Mouse (Mus musculus) embryonic facial prominence, embryonic 13.5 days (tissue): Measurements from ENCODE around the gene Papolg. TPM values are rescaled to one million over a fixed set of nuclear protein-coding genes. Genes with fewer than 3 reads are reported as not detected.
"Not testable (repeated sequence)": the region's sequence is repeated elsewhere in the genome, so short reads cannot be mapped to it uniquely, and the experiment has no call there.

ENCODE experiments used
- ATAC-seq: fragments of 200-750 bp; cut with Nextera tagmentation; 2 replicates; pipeline ENCODE4 v1.8.0; 2017; ENCODE audit warnings: low read depth; ENCODE audit not compliant: insufficient number of reproducible peaks, insufficient read depth, low FRiP score, low TSS enrichment
- H3K27ac ChIP-seq: fragments of 300-500 bp; sonication (generic); 2 replicates; pipeline ENCODE4 v1.5.1; 2015; ENCODE audit warnings: moderate library complexity, mild to moderate bottlenecking, inconsistent platforms
- H3K27me3 ChIP-seq: fragments of 300-500 bp; sonication (generic); 2 replicates; pipeline ENCODE4 v1.6.1; 2015; ENCODE audit warnings: mild to moderate bottlenecking, inconsistent platforms
- H3K36me3 ChIP-seq: fragments of 300-500 bp; sonication (generic); 2 replicates; pipeline ENCODE4 v1.6.1; 2015; ENCODE audit warnings: mild to moderate bottlenecking, inconsistent platforms
- H3K4me1 ChIP-seq: fragments of 300-500 bp; sonication (generic); 2 replicates; pipeline ENCODE4 v1.6.1; 2015; ENCODE audit warnings: inconsistent platforms
- H3K4me2 ChIP-seq: fragments of 300-500 bp; sonication (generic); 2 replicates; pipeline ENCODE4 v1.6.1; 2015; ENCODE audit warnings: moderate library complexity, mild to moderate bottlenecking, inconsistent platforms
- H3K4me3 ChIP-seq: fragments of 300-500 bp; sonication (generic); 2 replicates; pipeline ENCODE4 v1.5.1; 2015; ENCODE audit warnings: mild to moderate bottlenecking, inconsistent platforms
- H3K9ac ChIP-seq: fragments of 300-500 bp; sonication (generic); 2 replicates; pipeline ENCODE4 v1.6.1; 2015; ENCODE audit warnings: mild to moderate bottlenecking, inconsistent platforms
- H3K9me3 ChIP-seq: fragments of 300-500 bp; sonication (generic); 2 replicates; pipeline ENCODE4 v1.6.1; 2016; ENCODE audit warnings: inconsistent platforms
- WGBS: fragments of 180-500 bp; shearing (Covaris S2); methylation state at CpG from one replicate; pipeline ENCODE4 v1.1.7; 2015; ENCODE audit warnings: mixed read lengths; 5-methylcytosine and 5-hydroxymethylcytosine counted together
- polyA plus RNA-seq: library from polyadenylated mRNA; unstranded; fragments of >200 nt; fragmentation: Nextera tagmentation; extraction: Ambion mirVana; gene quantifications from 2 replicates; pipeline ENCODE4 v1.2.1, GENCODE M21; 2015

Gene Papolg
- 18.5 and 19.5 TPM in 2 replicates for polyA plus RNA-seq

DNA sequence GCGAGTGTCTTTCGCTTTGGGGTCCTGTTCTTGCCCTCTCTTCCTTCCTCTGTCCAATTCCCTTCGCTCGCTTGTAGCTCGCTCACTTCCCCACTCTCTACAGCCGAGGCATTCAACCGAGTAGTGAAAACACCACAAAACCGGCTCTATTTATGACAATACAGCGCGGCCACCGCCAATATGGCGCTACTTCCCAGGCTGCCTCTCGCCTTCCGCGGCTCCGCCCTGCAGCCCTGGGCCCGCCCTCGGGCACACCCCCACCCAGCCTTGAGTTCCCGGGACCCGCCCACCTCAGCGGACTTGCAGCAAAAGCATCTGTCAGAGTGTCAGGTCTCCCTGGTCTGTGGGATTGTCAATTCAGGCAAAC, at the start of gene Papolg:
TSS of gene Papolg (minus strand) at position 194 of the 367 bp plus-strand sequence.
- under 1% methylated on average over 21 of the region's 21 CpGs for WGBS
- Histone ChIP-seq H3K9ac (peak within 1 kb of the TSS; percentile 89), H3K9me3 (no peaks in the 10 kb centered on the region), H3K27ac (peak within 1 kb of the TSS; percentile 96), H3K27me3 (0 out of 2 replicates have a peak, but pooled peaks cover 4% of the 10 kb centered on the region), H3K36me3 (peaks cover 10% of the 10 kb centered on the region), H3K4me2 (peak within 1 kb of the TSS; percentile 74), H3K4me3 (peak within 1 kb of the TSS; percentile 85), H3K4me1 (0 out of 2 replicates have a peak, but pooled peaks cover 3% of the 10 kb centered on the region)
- ATAC-seq, result peak; percentile 96

DNA sequence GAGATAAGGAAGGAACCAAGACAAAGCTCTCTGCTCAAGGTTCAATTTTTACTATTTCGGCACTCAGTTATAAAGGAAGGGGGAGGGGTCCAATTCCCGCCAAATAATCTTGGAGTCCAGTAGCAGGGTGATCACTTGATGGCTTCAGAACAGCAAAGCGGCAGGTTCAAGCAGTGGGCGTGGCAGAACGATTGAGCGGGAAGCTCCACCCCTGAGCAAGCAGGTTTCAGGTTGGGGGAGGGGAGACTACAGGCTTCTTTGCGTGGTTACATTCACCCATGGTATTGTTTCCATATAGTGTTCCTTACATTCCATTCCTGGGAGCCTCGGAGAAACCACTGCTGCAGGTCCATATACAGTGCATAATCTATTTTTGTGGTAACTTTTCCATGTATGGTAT, 33.1 kb upstream of the Papolg start:
- not testable (repeated sequence) for H3K4me1 ChIP-seq, H3K36me3 ChIP-seq, H3K9ac ChIP-seq, ATAC-seq, H3K9me3 ChIP-seq, H3K27me3 ChIP-seq, H3K27ac ChIP-seq
- Histone ChIP-seq H3K4me2 (peak overlapping the region; percentile 50), H3K4me3 (peak overlapping the region; percentile 23)
- 13% methylated on average over 8 of the region's 8 CpGs for WGBS

- peak overlapping the region; percentile 50 for H3K4me2 ChIP-seq
- no peak for ATAC-seq
- peaks cover 7% of the 10 kb centered on the region for H3K4me1 ChIP-seq
- H3K9ac ChIP-seq, result no peak overlapping the region
- no peaks in the 10 kb centered on the region for H3K27me3 ChIP-seq
- H3K4me3 ChIP-seq, result peak overlapping the region; percentile 23
- no peaks in the 10 kb centered on the region for H3K9me3 ChIP-seq
- no peak overlapping the region for H3K27ac ChIP-seq
- H3K36me3 ChIP-seq, result no peaks in the 10 kb centered on the region
- 16% methylated on average over 8 of the region's 8 CpGs for WGBS
Observed at GRCm38 (mm10) chr11:23927643-23928042, 32.6 kb upstream of the Papolg start.

GRCm38 (mm10) chr11:23913824-23914223, 18.8 kb upstream of the Papolg start:
- H3K4me2 ChIP-seq, H3K27ac ChIP-seq, H3K27me3 ChIP-seq, H3K4me1 ChIP-seq, H3K4me3 ChIP-seq, H3K9me3 ChIP-seq, H3K36me3 ChIP-seq, H3K9ac ChIP-seq, ATAC-seq: not testable (repeated sequence)
- WGBS, result 75% methylated on average over 2 of the region's 2 CpGs

- Histone ChIP-seq H3K4me1 (no peaks in the 10 kb centered on the region), H3K4me2 (no peak overlapping the region), H3K36me3 (no peaks in the 10 kb centered on the region), H3K9ac (no peak overlapping the region), H3K9me3 (no peaks in the 10 kb centered on the region), H3K4me3 (no peak overlapping the region), H3K27ac (no peak overlapping the region), H3K27me3 (no peaks in the 10 kb centered on the region)
- 77% methylated on average over 1 of the region's 1 CpGs for WGBS
- no peak for ATAC-seq
Observed at GRCm38 (mm10) chr11:23903909-23904308, 8.9 kb upstream of the Papolg start.

DNA sequence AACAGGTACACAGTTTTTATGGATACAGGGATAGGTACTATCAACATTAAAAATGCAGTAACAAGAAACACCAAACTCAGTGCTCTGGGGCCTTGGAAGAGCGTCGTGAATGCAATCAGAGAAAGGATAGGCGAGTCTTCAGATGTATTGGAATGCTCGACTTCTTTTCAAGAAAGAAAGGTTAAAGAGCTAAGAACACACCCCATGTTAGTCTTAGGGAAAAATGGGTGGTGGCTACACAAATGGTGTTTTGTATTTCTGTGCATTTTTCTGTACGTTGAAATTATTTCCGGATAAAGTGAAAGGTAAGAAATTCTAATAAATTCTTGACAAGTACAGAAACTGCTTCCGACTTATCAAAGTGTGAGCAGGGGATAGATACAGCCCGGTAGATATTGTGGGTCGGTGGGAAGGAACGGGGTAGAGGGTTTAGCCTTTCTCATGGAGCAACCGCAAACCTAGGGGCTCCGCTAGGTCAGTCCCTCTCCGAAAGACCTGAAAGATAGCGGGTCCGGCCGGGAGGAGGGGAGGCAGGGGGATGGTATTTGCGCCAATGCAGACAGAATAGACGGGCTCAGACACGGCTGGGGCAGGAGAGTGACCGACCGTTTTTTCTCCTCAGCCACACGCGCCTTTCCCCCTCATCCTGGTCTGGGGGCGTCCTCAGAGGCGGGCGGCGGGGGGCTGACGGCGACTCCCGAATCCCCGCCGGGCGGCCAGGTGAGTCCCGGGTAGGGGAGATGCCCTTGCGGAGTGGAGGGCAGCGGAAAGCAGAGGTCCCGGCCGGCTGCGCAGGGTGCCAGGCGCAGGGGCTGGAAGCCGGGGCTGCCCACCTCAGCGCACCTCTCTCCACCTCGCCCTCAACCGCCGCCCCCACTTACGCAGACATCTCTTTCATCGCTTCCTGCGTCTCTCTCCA, 653 bp downstream of the Papolg start:
- Histone ChIP-seq H3K9ac (peak overlapping the region; percentile 89), H3K36me3 (peaks cover 13% of the 10 kb centered on the region), H3K27ac (peak overlapping the region; percentile 96), H3K27me3 (0 out of 2 replicates have a peak, but pooled peaks cover 4% of the 10 kb centered on the region), H3K9me3 (no peaks in the 10 kb centered on the region), H3K4me1 (0 out of 2 replicates have a peak, but pooled peaks cover 3% of the 10 kb centered on the region), H3K4me3 (peak overlapping the region; percentile 85), H3K4me2 (peak overlapping the region; percentile 74)
- peak; percentile 85 for ATAC-seq
- under 1% methylated on average over 48 of the region's 48 CpGs for WGBS

- ATAC-seq, result no peak
- no peak overlapping the region for H3K9ac ChIP-seq
- no peak overlapping the region for H3K4me2 ChIP-seq
- H3K27me3 ChIP-seq, result 0 out of 2 replicates have a peak, but pooled peaks cover 4% of the 10 kb centered on the region
- H3K9me3 ChIP-seq, result no peaks in the 10 kb centered on the region
- 0 out of 2 replicates have a peak, but pooled peaks cover 3% of the 10 kb centered on the region for H3K4me1 ChIP-seq
- H3K36me3 ChIP-seq, result peaks cover 21% of the 10 kb centered on the region
- no peak overlapping the region for H3K4me3 ChIP-seq
- H3K27ac ChIP-seq, result no peak overlapping the region
Observed at GRCm38 (mm10) chr11:23893556-23893955, 1.5 kb downstream of the Papolg start.

GRCm38 (mm10) chr11:23864326-23864725, 30.7 kb downstream of the Papolg start:
- no peaks in the 10 kb centered on the region for H3K27me3 ChIP-seq
- no peak overlapping the region for H3K4me3 ChIP-seq
- no peak overlapping the region for H3K4me2 ChIP-seq
- H3K9ac ChIP-seq, result no peak overlapping the region
- no peaks in the 10 kb centered on the region for H3K9me3 ChIP-seq
- H3K27ac ChIP-seq, result no peak overlapping the region
- peaks cover 66% of the 10 kb centered on the region for H3K36me3 ChIP-seq
- no peaks in the 10 kb centered on the region for H3K4me1 ChIP-seq
- WGBS, result 82% methylated on average over 2 of the region's 2 CpGs
- no peak for ATAC-seq

GRCm38 (mm10) chr11:23856723-23857112, 38.3 kb downstream of the Papolg start:
- H3K27ac ChIP-seq, result no peak overlapping the region
- no peak overlapping the region for H3K9ac ChIP-seq
- H3K27me3 ChIP-seq, result no peaks in the 10 kb centered on the region
- H3K4me3 ChIP-seq, result no peak overlapping the region
- no peaks in the 10 kb centered on the region for H3K9me3 ChIP-seq
- no peaks in the 10 kb centered on the region for H3K4me1 ChIP-seq
- H3K36me3 ChIP-seq, result peaks cover 46% of the 10 kb centered on the region
- H3K4me2 ChIP-seq, result no peak overlapping the region
- no peak for ATAC-seq
- 85% methylated on average over 4 of the region's 4 CpGs for WGBS

GRCm38 (mm10) chr11:23856054-23856722, 38.9 kb downstream of the Papolg start:
- no peaks in the 10 kb centered on the region for H3K4me1 ChIP-seq
- H3K4me3 ChIP-seq, result no peak overlapping the region
- H3K36me3 ChIP-seq, result peaks cover 40% of the 10 kb centered on the region
- WGBS, result 85% methylated on average over 7 of the region's 7 CpGs
- H3K27ac ChIP-seq, result no peak overlapping the region
- H3K9me3 ChIP-seq, result no peaks in the 10 kb centered on the region
- no peak overlapping the region for H3K4me2 ChIP-seq
- no peak for ATAC-seq
- no peaks in the 10 kb centered on the region for H3K27me3 ChIP-seq
- H3K9ac ChIP-seq, result no peak overlapping the region

- H3K4me3 ChIP-seq, result no peak overlapping the region
- H3K4me2 ChIP-seq, result no peak overlapping the region
- peaks cover 34% of the 10 kb centered on the region for H3K36me3 ChIP-seq
- no peaks in the 10 kb centered on the region for H3K4me1 ChIP-seq
- 14% methylated on average over 3 of the region's 3 CpGs for WGBS
- no peaks in the 10 kb centered on the region for H3K27me3 ChIP-seq
- H3K9ac ChIP-seq, result no peak overlapping the region
- H3K9me3 ChIP-seq, result no peaks in the 10 kb centered on the region
- H3K27ac ChIP-seq, result no peak overlapping the region
- ATAC-seq, result no peak
Observed at GRCm38 (mm10) chr11:23855182-23855802, 39.8 kb downstream of the Papolg start.
